Mouse (Mus musculus) embryonic facial prominence, embryonic 14.5 days (tissue): ENCODE data around the gene Phykpl. TPM values are rescaled to one million over a fixed set of nuclear protein-coding genes. Genes with fewer than 3 reads are reported as not detected.
"Not testable (repeated sequence)": the region's sequence is repeated elsewhere in the genome, so short reads cannot be mapped to it uniquely, and the experiment has no call there.

ENCODE experiments used
- ATAC-seq: fragments of 200-750 bp; cut with Nextera tagmentation; 2 replicates; pipeline ENCODE4 v1.8.0; 2017; ENCODE audit warnings: low read depth, moderate number of reproducible peaks, moderate TSS enrichment
- DNase-seq: peaks from one replicate; pipeline ENCODE4 v3.0.0-alpha.2; 2015; ENCODE audit warnings: low spot score
- H3K27ac ChIP-seq: fragments of 300-500 bp; sonication (generic); replicated peaks from 2 replicates; pipeline ENCODE4 v1.5.1; 2014; ENCODE audit warnings: low read depth, mild to moderate bottlenecking, low read length, moderate library complexity
- H3K27me3 ChIP-seq: fragments of 300-500 bp; sonication (generic); replicated peaks from 2 replicates; pipeline ENCODE4 v1.6.1; 2014; ENCODE audit warnings: low read length; ENCODE audit not compliant: control insufficient read depth, insufficient read depth
- H3K36me3 ChIP-seq: fragments of 300-500 bp; sonication (generic); 2 replicates; pipeline ENCODE4 v1.6.1; 2014; ENCODE audit warnings: low read length, mixed read lengths; ENCODE audit not compliant: control insufficient read depth, insufficient read depth
- H3K4me1 ChIP-seq: fragments of 300-500 bp; sonication (generic); 2 replicates; pipeline ENCODE4 v1.6.1; 2014; ENCODE audit warnings: antibody characterized with exemption, low read length; ENCODE audit not compliant: control insufficient read depth, insufficient read depth
- H3K4me2 ChIP-seq: fragments of 300-500 bp; sonication (generic); 2 replicates; pipeline ENCODE4 v1.6.1; 2014; ENCODE audit warnings: low read depth, mild to moderate bottlenecking, low read length, moderate library complexity, mixed read lengths
- H3K4me3 ChIP-seq: fragments of 300-500 bp; sonication (generic); 2 replicates; pipeline ENCODE4 v1.5.1; 2014; ENCODE audit warnings: low read depth, mild to moderate bottlenecking, low read length
- H3K9ac ChIP-seq: fragments of 300-500 bp; sonication (generic); 2 replicates; pipeline ENCODE4 v1.6.1; 2014; ENCODE audit warnings: low read depth, mild to moderate bottlenecking, low read length, moderate library complexity, mixed read lengths
- H3K9me3 ChIP-seq: fragments of 300-500 bp; sonication (generic); 2 replicates; pipeline ENCODE4 v1.6.1; 2016; ENCODE audit warnings: low read length; ENCODE audit not compliant: control insufficient read depth
- WGBS: fragments of 180-500 bp; shearing (Covaris S2); extraction: QIAGEN DNeasy Blood & Tissue Kit; methylation state at CpG from one replicate; pipeline ENCODE4 v1.1.7; 2014; 5-methylcytosine and 5-hydroxymethylcytosine counted together
- polyA plus RNA-seq: library from polyadenylated mRNA; unstranded; fragments of >200 nt; fragmentation: Nextera tagmentation; extraction: Ambion mirVana; gene quantifications from 2 replicates; pipeline ENCODE4 v1.2.1, GENCODE M21; 2014

The Phykpl gene
- polyA plus RNA-seq, 1 experiment from 2014 or later: 15.2 TPM

DNA sequence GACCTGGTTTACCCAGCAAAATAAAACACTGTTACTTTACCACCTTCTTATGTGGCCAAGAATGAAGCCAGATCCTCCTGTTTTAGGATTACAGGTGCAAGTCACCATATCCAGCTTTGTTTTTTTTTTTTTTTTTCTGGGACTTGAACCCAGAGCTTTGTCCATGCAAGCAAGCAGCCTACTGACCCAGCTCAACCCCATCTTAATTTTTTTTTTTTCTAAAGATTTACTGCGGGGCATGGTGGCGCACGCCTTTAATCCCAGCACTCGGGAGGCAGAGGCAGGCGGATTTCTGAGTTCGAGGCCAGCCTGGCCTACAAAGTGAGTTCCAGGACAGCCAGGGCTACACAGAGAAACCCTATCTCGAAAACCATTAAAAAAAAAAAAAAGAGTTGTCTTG is 31.6 kb downstream of the Phykpl start:
- H3K4me1 ChIP-seq: peaks cover 19% of the 10 kb centered on the region
- not testable (repeated sequence) for DNase-seq, ATAC-seq, H3K9me3 ChIP-seq, H3K36me3 ChIP-seq, H3K27me3 ChIP-seq
- 0 out of 2 replicates have a peak overlapping the region, but pooled peaks have one; percentile 40 for H3K4me3 ChIP-seq
- H3K27ac ChIP-seq: peak overlapping the region; percentile 87; the same call in 1 of the 2 replicates
- peak overlapping the region; percentile 66 for H3K9ac ChIP-seq
- peak overlapping the region; percentile 74 for H3K4me2 ChIP-seq
- WGBS: 97% methylated on average over 7 of the region's 7 CpGs

DNA sequence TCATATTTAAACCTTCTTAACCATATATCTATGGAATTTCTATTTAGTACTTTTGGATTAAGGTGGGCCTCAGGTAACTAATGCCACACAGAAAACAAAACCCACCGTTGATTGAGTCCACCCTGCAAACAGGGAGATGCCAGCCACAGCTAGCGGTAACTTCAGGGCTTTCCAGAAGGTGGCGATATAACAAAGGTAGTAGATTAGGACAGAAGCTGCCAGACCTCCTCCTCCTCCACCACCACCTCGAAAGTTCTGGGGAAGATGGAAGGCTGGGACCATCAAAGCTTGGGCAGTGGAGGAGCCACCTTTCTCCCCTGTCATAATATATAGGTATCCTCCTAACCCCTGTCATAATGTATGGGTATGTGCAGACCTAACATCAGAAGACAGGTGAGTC is 33.1 kb downstream of the Phykpl start:
- Histone ChIP-seq H3K4me2 (no peak overlapping the region), H3K4me1 (peaks cover 19% of the 10 kb centered on the region), H3K27me3 (no peaks in the 10 kb centered on the region), H3K9ac (no peak overlapping the region), H3K4me3 (no peak overlapping the region), H3K27ac (no peak overlapping the region), H3K36me3 (peaks cover 13% of the 10 kb centered on the region), H3K9me3 (no peaks in the 10 kb centered on the region)
- DNase-seq (peak; percentile 83), ATAC-seq (no peak)
- 5% methylated on average over 4 of the region's 4 CpGs for WGBS

DNA sequence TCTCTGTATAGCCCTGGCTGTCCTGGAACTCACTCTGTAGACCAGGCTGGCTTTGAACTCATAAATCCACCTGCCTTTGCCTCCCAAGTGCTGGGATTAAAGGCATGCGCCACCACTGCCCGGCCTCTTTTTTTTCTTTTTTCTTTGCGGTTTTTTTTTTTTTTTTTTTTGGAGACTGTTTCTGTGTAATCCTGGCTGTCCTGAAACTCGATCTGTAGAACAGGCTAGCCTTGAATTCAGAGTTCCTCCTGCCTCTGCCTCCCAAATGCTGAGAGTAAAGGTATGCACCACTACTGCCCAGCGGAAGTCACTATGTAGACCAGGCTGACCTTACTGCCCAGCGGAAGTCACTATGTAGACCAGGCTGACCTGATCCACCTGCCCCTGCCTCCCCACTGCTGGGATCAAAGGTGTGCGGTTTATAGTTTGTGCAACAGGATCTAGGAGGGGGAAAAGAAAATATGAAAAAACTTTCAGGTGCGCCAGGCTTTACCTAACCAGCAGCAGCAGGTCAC is 34.4 kb downstream of the Phykpl start:
- no peaks in the 10 kb centered on the region for H3K9me3 ChIP-seq
- H3K27ac ChIP-seq: no peak overlapping the region
- H3K4me3 ChIP-seq: peak overlapping the region; percentile 58
- ATAC-seq: peak; percentile 8; the same call in 1 of the 2 replicates
- no peaks in the 10 kb centered on the region for H3K27me3 ChIP-seq
- peak overlapping the region; percentile 36; the same call in 1 of the 2 replicates for H3K9ac ChIP-seq
- H3K4me2 ChIP-seq: peak overlapping the region; percentile 77
- H3K36me3 ChIP-seq: peaks cover 25% of the 10 kb centered on the region
- no peak for DNase-seq
- peaks cover 19% of the 10 kb centered on the region for H3K4me1 ChIP-seq
- WGBS: 54% methylated on average over 8 of the region's 8 CpGs

DNA sequence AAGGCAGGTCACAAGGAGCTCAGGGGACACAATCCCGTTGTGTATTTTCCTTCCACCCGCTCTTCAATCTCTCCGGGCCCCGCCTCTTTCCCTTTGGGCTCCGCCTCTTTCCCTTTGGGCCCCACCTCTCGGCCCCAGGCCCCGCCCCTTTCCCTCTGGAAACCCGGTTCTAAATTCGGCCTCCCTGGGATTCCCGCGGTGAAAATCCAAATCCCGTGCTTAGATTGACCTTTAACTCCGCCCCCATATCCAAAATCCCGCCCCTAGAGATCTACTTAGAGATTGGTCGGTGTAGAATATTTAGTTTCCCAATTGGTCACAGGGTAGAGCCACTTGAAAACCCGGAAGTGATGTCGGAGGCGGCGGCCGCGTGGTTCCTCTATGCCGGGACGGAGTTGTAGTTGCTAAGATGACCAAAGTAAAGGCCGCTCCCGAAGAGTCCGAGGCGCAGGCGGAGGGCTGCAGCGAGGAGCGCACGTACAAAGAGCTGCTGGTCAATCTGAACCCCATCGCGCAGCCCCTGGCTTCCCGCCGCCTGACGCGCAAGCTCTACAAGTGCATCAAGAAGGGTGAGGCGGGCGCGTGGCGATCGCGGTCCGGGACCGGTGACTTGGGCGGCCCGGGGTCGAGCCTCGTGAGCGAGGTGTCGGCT is 35.0 kb downstream of the Phykpl start, which contains the start of gene Nhp2:
Nhp2 (plus strand) TSS at position 327 of the 652 bp plus-strand sequence.
- ATAC-seq: peak; percentile 93
- H3K9ac ChIP-seq: peak within 1 kb of the TSS; percentile 71
- peaks cover 19% of the 10 kb centered on the region for H3K4me1 ChIP-seq
- peak; percentile 99 for DNase-seq
- no peaks in the 10 kb centered on the region for H3K9me3 ChIP-seq
- under 1% methylated on average over 50 of the region's 51 CpGs for WGBS
- H3K36me3 ChIP-seq: peaks cover 31% of the 10 kb centered on the region
- H3K27me3 ChIP-seq: no peaks in the 10 kb centered on the region
- H3K4me3 ChIP-seq: peak within 1 kb of the TSS; percentile 58
- H3K4me2 ChIP-seq: peak within 1 kb of the TSS; percentile 77
- 0 out of 2 replicates have a peak within 1 kb of the TSS, but pooled peaks have one; percentile 10 for H3K27ac ChIP-seq

DNA sequence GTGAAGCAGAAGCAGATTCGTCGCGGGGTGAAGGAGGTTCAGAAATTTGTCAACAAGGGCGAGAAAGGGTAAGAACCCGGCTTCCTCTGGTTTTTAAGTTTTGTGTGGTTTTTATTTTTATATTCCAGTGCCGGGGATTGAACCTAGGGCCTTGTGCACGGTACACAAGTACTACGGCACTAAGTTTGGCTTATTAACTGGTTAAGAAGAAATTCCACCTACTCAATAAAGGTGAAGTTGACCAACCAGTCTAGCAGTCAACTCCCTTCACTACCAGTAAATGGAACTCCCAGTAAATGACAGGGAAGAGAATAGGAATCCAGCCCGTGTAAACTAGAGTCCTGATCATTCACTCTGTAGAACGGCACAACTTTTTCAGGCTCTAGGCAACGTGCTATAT is 35.5 kb downstream of the Phykpl start:
- 0 out of 2 replicates have a peak overlapping the region, but pooled peaks have one; percentile 10 for H3K27ac ChIP-seq
- H3K4me3 ChIP-seq: peak overlapping the region; percentile 58
- no peaks in the 10 kb centered on the region for H3K27me3 ChIP-seq
- WGBS: under 1% methylated on average over 11 of the region's 11 CpGs
- H3K9me3 ChIP-seq: no peaks in the 10 kb centered on the region
- peaks cover 37% of the 10 kb centered on the region for H3K36me3 ChIP-seq
- H3K4me1 ChIP-seq: peaks cover 15% of the 10 kb centered on the region
- H3K9ac ChIP-seq: peak overlapping the region; percentile 71
- H3K4me2 ChIP-seq: peak overlapping the region; percentile 77
- ATAC-seq: no peak
- DNase-seq: no peak

DNA sequence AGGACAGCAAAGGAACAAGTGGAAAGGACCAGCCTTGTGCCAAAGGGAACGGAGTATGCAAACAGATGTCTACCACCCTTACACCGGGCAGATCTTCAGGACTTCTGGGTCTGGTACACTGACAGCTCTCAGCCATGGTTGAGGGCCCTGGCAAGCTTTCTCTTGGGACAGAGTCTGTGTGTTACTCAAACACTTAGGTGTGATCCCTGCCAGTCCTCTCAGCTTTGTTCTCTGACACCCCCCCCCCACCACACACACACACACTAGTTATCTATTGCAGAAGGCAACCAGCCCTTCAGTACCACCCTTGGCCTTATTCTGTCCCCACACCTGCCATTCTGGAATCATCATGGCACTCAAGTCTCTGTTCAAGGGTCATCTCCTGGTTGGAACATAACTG is 37.2 kb downstream of the Phykpl start:
- H3K36me3 ChIP-seq: peaks cover 53% of the 10 kb centered on the region
- H3K27ac ChIP-seq: no peak overlapping the region
- H3K9me3 ChIP-seq: no peaks in the 10 kb centered on the region
- no peak for ATAC-seq
- peaks cover 8% of the 10 kb centered on the region for H3K4me1 ChIP-seq
- H3K4me3 ChIP-seq: no peak overlapping the region
- 97% methylated on average over 2 of the region's 2 CpGs for WGBS
- DNase-seq: no peak
- no peak overlapping the region for H3K9ac ChIP-seq
- no peaks in the 10 kb centered on the region for H3K27me3 ChIP-seq
- H3K4me2 ChIP-seq: no peak overlapping the region

DNA sequence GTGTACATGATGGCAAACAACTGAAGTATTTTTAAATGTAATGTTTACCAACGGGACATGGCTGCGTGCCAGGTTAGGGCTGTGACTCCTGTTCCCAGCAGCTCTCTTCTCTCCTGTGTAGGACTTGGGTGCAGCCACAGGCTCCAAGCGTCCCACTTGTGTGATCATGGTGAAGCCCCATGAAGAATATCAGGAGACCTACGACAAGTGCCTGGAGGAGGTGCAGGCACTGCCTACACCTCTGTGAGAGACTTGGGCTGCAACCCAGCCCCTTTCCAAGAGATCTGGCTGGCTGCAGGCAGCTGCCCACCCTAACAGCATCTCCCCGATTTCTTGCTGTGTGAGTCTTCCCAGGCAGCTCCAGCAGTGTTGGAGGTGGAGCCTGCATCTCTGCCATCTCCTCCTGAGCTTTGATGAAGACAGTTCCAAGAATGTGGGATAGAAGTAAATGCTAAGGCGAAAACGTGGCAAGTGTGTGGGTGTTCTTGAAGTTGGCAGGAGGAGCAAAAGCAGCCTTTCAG is 38.5 kb downstream of the Phykpl start:
- H3K27me3 ChIP-seq: no peaks in the 10 kb centered on the region
- peaks cover 65% of the 10 kb centered on the region for H3K36me3 ChIP-seq
- H3K9me3 ChIP-seq: no peaks in the 10 kb centered on the region
- H3K4me3 ChIP-seq: no peak overlapping the region
- WGBS: 88% methylated on average over 7 of the region's 7 CpGs
- ATAC-seq (no peak), DNase-seq (no peak)
- H3K27ac ChIP-seq: no peak overlapping the region
- H3K4me1 ChIP-seq: peaks cover 8% of the 10 kb centered on the region
- no peak overlapping the region for H3K9ac ChIP-seq
- H3K4me2 ChIP-seq: no peak overlapping the region

DNA sequence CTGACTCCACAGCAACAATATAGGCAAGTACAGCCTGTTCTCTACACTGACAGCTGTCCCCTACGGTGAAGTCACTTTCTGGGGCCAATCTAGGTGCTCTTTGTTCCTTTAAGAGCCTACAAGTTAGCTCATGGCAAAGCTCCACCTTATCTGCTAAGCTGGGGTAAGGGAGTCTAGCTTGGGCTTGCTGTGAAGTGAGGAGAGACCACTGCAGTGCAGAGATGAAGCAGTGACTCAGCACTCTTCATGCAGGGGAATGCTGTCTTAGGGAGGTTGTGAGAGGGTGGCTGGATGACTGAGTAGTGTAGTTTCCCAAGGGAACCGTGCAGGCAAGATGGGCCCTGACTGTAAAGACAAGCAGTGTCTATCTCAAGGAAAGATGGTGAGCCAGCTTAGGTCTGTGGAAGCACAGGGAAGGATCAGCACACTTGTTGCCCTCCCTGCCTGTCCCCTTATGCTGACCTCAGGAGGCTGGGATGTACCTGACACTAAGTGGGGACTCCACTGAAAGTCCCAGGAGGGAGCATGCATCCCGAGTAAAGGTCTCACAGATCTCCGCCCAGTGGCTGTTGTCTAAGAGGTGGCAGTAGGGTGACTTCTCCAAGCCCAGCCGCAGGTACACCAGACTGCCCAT is 40.7 kb downstream of the Phykpl start:
- WGBS: 81% methylated on average over 5 of the region's 5 CpGs
- Histone ChIP-seq H3K9me3 (no peaks in the 10 kb centered on the region), H3K4me2 (no peak overlapping the region), H3K4me1 (peaks cover 7% of the 10 kb centered on the region), H3K27me3 (no peaks in the 10 kb centered on the region), H3K27ac (no peak overlapping the region), H3K4me3 (no peak overlapping the region), H3K36me3 (peaks cover 75% of the 10 kb centered on the region), H3K9ac (no peak overlapping the region)
- ATAC-seq (no peak), DNase-seq (no peak)
